Mouse (Mus musculus): ENCODE data around the gene Galnt12. TPM values are rescaled to one million over a fixed set of nuclear protein-coding genes. Genes with fewer than 3 reads are reported as not detected.

Galnt12 gene
- polyA plus RNA-seq, 1 experiment from 2014 or later = 5.6 TPM

GRCm38 (mm10) chr4:47057510-47058325, 34.0 kb upstream of the Galnt12 start:
- WGBS = 39% methylated on average over 25 of the region's 25 CpGs
- peaks cover 3% of the 10 kb centered on the region; the same call in 1 of the 2 replicates for H3K27me3 ChIP-seq
- no peaks in the 10 kb centered on the region for H3K9me3 ChIP-seq
- H3K9ac ChIP-seq (replicated peaks) = peak overlapping the region; percentile 88
- peak overlapping the region; percentile 79; the same call in 1 of the 2 replicates for H3K27ac ChIP-seq
- H3K4me3 ChIP-seq (replicated peaks) = peak overlapping the region; percentile 76
- ATAC-seq = no peak; the same call in 1 of the 2 replicates
- peaks cover 7% of the 10 kb centered on the region for H3K4me1 ChIP-seq (replicated peaks)
- H3K4me2 ChIP-seq (replicated peaks) = peak overlapping the region; percentile 74
- no peaks in the 10 kb centered on the region for H3K36me3 ChIP-seq

GRCm38 (mm10) chr4:47060900-47061299, 30.8 kb upstream of the Galnt12 start:
- Histone ChIP-seq H3K27ac (no peak overlapping the region), H3K4me2 (replicated peaks) (no peak overlapping the region), H3K9me3 (no peaks in the 10 kb centered on the region), H3K36me3 (no peaks in the 10 kb centered on the region), H3K27me3 (no peaks in the 10 kb centered on the region), H3K9ac (replicated peaks) (no peak overlapping the region), H3K4me1 (replicated peaks) (peaks cover 7% of the 10 kb centered on the region), H3K4me3 (replicated peaks) (no peak overlapping the region)
- ATAC-seq = no peak
- 33% methylated on average over 1 of the region's 1 CpGs for WGBS

GRCm38 (mm10) chr4:47075054-47075453, 16.7 kb upstream of the Galnt12 start:
- Histone ChIP-seq H3K9ac (replicated peaks) (no peak overlapping the region), H3K36me3 (no peaks in the 10 kb centered on the region), H3K27me3 (no peaks in the 10 kb centered on the region), H3K4me2 (replicated peaks) (no peak overlapping the region), H3K4me1 (replicated peaks) (0 out of 2 replicates have a peak, but pooled peaks cover 4% of the 10 kb centered on the region), H3K4me3 (replicated peaks) (no peak overlapping the region), H3K27ac (no peak overlapping the region), H3K9me3 (no peaks in the 10 kb centered on the region)
- ATAC-seq = no peak
- 32% methylated on average over 2 of the region's 2 CpGs for WGBS

GRCm38 (mm10) chr4:47079997-47080646, 11.6 kb upstream of the Galnt12 start:
- Histone ChIP-seq H3K36me3 (no peaks in the 10 kb centered on the region), H3K9me3 (no peaks in the 10 kb centered on the region), H3K4me3 (replicated peaks) (no peak overlapping the region), H3K4me1 (replicated peaks) (0 out of 2 replicates have a peak, but pooled peaks cover 4% of the 10 kb centered on the region), H3K9ac (replicated peaks) (no peak overlapping the region), H3K27ac (no peak overlapping the region), H3K27me3 (no peaks in the 10 kb centered on the region), H3K4me2 (replicated peaks) (no peak overlapping the region)
- WGBS = 93% methylated on average over 17 of the region's 17 CpGs
- no peak for ATAC-seq

GRCm38 (mm10) chr4:47080647-47081010, 11.1 kb upstream of the Galnt12 start:
- H3K9me3 ChIP-seq = no peaks in the 10 kb centered on the region
- WGBS = 97% methylated on average over 4 of the region's 4 CpGs
- no peaks in the 10 kb centered on the region for H3K27me3 ChIP-seq
- H3K4me1 ChIP-seq (replicated peaks) = 0 out of 2 replicates have a peak, but pooled peaks cover 4% of the 10 kb centered on the region
- ATAC-seq = no peak
- H3K27ac ChIP-seq = no peak overlapping the region
- H3K4me3 ChIP-seq (replicated peaks) = no peak overlapping the region
- no peak overlapping the region for H3K9ac ChIP-seq (replicated peaks)
- H3K36me3 ChIP-seq = no peaks in the 10 kb centered on the region
- no peak overlapping the region for H3K4me2 ChIP-seq (replicated peaks)

- no peak overlapping the region for H3K27ac ChIP-seq
- no peaks in the 10 kb centered on the region for H3K4me1 ChIP-seq (replicated peaks)
- no peaks in the 10 kb centered on the region for H3K36me3 ChIP-seq
- H3K27me3 ChIP-seq = no peaks in the 10 kb centered on the region
- WGBS = 92% methylated on average over 7 of the region's 7 CpGs
- no peak overlapping the region for H3K9ac ChIP-seq (replicated peaks)
- H3K4me3 ChIP-seq (replicated peaks) = no peak overlapping the region
- no peak overlapping the region for H3K4me2 ChIP-seq (replicated peaks)
- H3K9me3 ChIP-seq = no peaks in the 10 kb centered on the region
- ATAC-seq = no peak
Measured at GRCm38 (mm10) chr4:47083824-47084223, 7.9 kb upstream of the Galnt12 start.

- WGBS = 84% methylated on average over 7 of the region's 7 CpGs
- ATAC-seq = no peak
- Histone ChIP-seq H3K4me3 (replicated peaks) (no peak overlapping the region), H3K27ac (no peak overlapping the region), H3K27me3 (peaks cover 33% of the 10 kb centered on the region), H3K9ac (replicated peaks) (no peak overlapping the region), H3K9me3 (no peaks in the 10 kb centered on the region), H3K36me3 (no peaks in the 10 kb centered on the region), H3K4me1 (replicated peaks) (peaks cover 20% of the 10 kb centered on the region), H3K4me2 (replicated peaks) (no peak overlapping the region)
Measured at GRCm38 (mm10) chr4:47088671-47089070, 3.0 kb upstream of the Galnt12 start.

- 2% methylated on average over 21 of the region's 21 CpGs for WGBS
- no peaks in the 10 kb centered on the region for H3K36me3 ChIP-seq
- peak; percentile 65 for ATAC-seq
- peak overlapping the region; percentile 75 for H3K9ac ChIP-seq (replicated peaks)
- H3K27me3 ChIP-seq = peaks cover 56% of the 10 kb centered on the region
- H3K4me3 ChIP-seq (replicated peaks) = peak overlapping the region; percentile 75
- peaks cover 24% of the 10 kb centered on the region for H3K4me1 ChIP-seq (replicated peaks)
- H3K27ac ChIP-seq = no peak overlapping the region
- H3K4me2 ChIP-seq (replicated peaks) = peak overlapping the region; percentile 100
- H3K9me3 ChIP-seq = no peaks in the 10 kb centered on the region
Measured at GRCm38 (mm10) chr4:47092387-47093021, 795 bp downstream of the Galnt12 start.

GRCm38 (mm10) chr4:47093161-47093560, 1.5 kb downstream of the Galnt12 start:
- Histone ChIP-seq H3K9me3 (no peaks in the 10 kb centered on the region), H3K4me2 (replicated peaks) (peak overlapping the region; percentile 100), H3K36me3 (no peaks in the 10 kb centered on the region), H3K4me3 (replicated peaks) (0 out of 2 replicates have a peak overlapping the region, but pooled peaks have one; percentile 75), H3K27me3 (peaks cover 56% of the 10 kb centered on the region), H3K9ac (replicated peaks) (no peak overlapping the region), H3K4me1 (replicated peaks) (peaks cover 24% of the 10 kb centered on the region), H3K27ac (no peak overlapping the region)
- 0 out of 2 replicates have a peak, but pooled peaks have one; percentile 15 for ATAC-seq
- 11% methylated on average over 9 of the region's 9 CpGs for WGBS

- Histone ChIP-seq H3K27ac (no peak overlapping the region), H3K36me3 (no peaks in the 10 kb centered on the region), H3K4me1 (replicated peaks) (peaks cover 24% of the 10 kb centered on the region), H3K4me2 (replicated peaks) (no peak overlapping the region; the same call in 1 of the 2 replicates), H3K27me3 (peaks cover 56% of the 10 kb centered on the region), H3K9ac (replicated peaks) (no peak overlapping the region), H3K9me3 (no peaks in the 10 kb centered on the region), H3K4me3 (replicated peaks) (no peak overlapping the region)
- ATAC-seq = peak; percentile 51
- WGBS = 15% methylated on average over 6 of the region's 6 CpGs
Measured at GRCm38 (mm10) chr4:47093647-47094046, 1.9 kb downstream of the Galnt12 start.

- no peaks in the 10 kb centered on the region for H3K9me3 ChIP-seq
- H3K9ac ChIP-seq (replicated peaks) = no peak overlapping the region
- H3K27me3 ChIP-seq = no peaks in the 10 kb centered on the region
- no peak for ATAC-seq
- no peak overlapping the region for H3K27ac ChIP-seq
- H3K36me3 ChIP-seq = no peaks in the 10 kb centered on the region
- no peak overlapping the region for H3K4me3 ChIP-seq (replicated peaks)
- H3K4me1 ChIP-seq (replicated peaks) = no peaks in the 10 kb centered on the region
- H3K4me2 ChIP-seq (replicated peaks) = no peak overlapping the region
- 93% methylated on average over 10 of the region's 10 CpGs for WGBS
Measured at GRCm38 (mm10) chr4:47103561-47103960, 11.9 kb downstream of the Galnt12 start.

- Histone ChIP-seq H3K27ac (no peak overlapping the region), H3K9ac (replicated peaks) (no peak overlapping the region), H3K9me3 (no peaks in the 10 kb centered on the region), H3K36me3 (no peaks in the 10 kb centered on the region), H3K27me3 (no peaks in the 10 kb centered on the region), H3K4me1 (replicated peaks) (peaks cover 9% of the 10 kb centered on the region; the same call in 1 of the 2 replicates), H3K4me3 (replicated peaks) (no peak overlapping the region), H3K4me2 (replicated peaks) (no peak overlapping the region)
- ATAC-seq = peak; percentile 85
- 46% methylated on average over 9 of the region's 9 CpGs for WGBS
Measured at GRCm38 (mm10) chr4:47111885-47112284, 20.2 kb downstream of the Galnt12 start.
